Mouse (Mus musculus): Measurements from ENCODE around the gene Pik3cb. TPM values are rescaled to one million over a fixed set of nuclear protein-coding genes. Genes with fewer than 3 reads are reported as not detected.

Pik3cb gene
- polyA plus RNA-seq, 1 experiment from 2014 or later: 1.2 TPM

DNA sequence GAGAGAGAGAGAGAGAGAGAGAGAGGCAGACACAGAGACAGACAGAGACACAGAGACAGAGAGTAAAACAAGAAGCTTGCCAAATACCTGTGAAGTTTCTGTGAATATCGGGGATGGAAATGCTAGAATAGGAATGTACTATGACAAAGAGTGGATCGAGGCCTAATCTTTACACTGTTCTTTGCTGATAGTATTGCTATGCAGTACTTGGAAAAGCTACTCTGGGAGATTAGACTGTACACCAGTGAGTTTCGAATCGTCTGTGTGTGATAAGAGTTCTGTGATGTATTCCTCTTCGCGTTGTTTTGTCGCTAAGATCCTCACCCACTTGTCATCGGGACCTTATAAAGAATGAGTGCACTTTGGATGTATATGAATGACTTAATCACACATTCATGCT is 1.2 kb upstream of the Pik3cb start:
- no peak for ATAC-seq (ENCODE audit: insufficient number of reproducible peaks, insufficient read depth, low FRiP score, low read depth)
- Histone ChIP-seq H3K27me3 (ENCODE audit: control insufficient read depth, insufficient read depth, low read length) (no peaks in the 10 kb centered on the region), H3K9ac (replicated peaks; ENCODE audit: low read depth, low read length) (no peak overlapping the region), H3K9me3 (ENCODE audit: control insufficient read depth, low read depth, low read length) (no peaks in the 10 kb centered on the region), H3K4me3 (ENCODE audit: low read depth, low read length) (no peak overlapping the region), H3K36me3 (ENCODE audit: control insufficient read depth, insufficient read depth, low read length) (no peaks in the 10 kb centered on the region), H3K4me1 (ENCODE audit: control insufficient read depth, insufficient read depth, low read length) (0 out of 2 replicates have a peak, but pooled peaks cover 4% of the 10 kb centered on the region), H3K4me2 (replicated peaks; ENCODE audit: low read depth, low read length) (no peak overlapping the region), H3K27ac (ENCODE audit: low read length) (no peak overlapping the region)
- 74% methylated on average over 8 of the region's 8 CpGs for WGBS

DNA sequence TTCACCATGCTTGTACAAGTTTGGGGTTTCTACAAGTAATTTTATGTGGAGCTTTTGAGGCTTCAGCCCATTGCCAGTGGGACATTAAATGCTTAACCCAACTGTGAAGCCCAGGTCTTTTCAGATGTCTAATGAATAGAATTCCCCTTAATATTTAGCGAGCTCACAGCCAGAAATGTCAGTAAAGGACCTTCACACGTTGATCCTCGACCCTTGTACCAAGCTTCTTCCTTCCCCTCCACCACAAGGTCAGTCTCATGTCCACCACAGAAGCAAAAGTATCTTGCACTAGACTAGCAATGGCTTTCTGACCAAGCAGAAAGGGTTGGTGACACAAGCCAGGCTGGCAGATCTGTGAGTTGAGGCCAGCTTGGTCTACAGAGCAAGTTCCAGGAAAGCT is 750 bp upstream of the Pik3cb start:
- Histone ChIP-seq H3K4me1 (ENCODE audit: control insufficient read depth, insufficient read depth, low read length) (0 out of 2 replicates have a peak, but pooled peaks cover 4% of the 10 kb centered on the region), H3K27me3 (ENCODE audit: control insufficient read depth, insufficient read depth, low read length) (no peaks in the 10 kb centered on the region), H3K4me3 (ENCODE audit: low read depth, low read length) (no peak overlapping the region), H3K36me3 (ENCODE audit: control insufficient read depth, insufficient read depth, low read length) (no peaks in the 10 kb centered on the region), H3K9me3 (ENCODE audit: control insufficient read depth, low read depth, low read length) (no peaks in the 10 kb centered on the region), H3K27ac (ENCODE audit: low read length) (no peak overlapping the region), H3K9ac (replicated peaks; ENCODE audit: low read depth, low read length) (no peak overlapping the region), H3K4me2 (replicated peaks; ENCODE audit: low read depth, low read length) (peak overlapping the region; percentile 55; the same call in 1 of the 2 replicates)
- 41% methylated on average over 3 of the region's 3 CpGs for WGBS
- no peak for ATAC-seq (ENCODE audit: insufficient number of reproducible peaks, insufficient read depth, low FRiP score, low read depth)

DNA sequence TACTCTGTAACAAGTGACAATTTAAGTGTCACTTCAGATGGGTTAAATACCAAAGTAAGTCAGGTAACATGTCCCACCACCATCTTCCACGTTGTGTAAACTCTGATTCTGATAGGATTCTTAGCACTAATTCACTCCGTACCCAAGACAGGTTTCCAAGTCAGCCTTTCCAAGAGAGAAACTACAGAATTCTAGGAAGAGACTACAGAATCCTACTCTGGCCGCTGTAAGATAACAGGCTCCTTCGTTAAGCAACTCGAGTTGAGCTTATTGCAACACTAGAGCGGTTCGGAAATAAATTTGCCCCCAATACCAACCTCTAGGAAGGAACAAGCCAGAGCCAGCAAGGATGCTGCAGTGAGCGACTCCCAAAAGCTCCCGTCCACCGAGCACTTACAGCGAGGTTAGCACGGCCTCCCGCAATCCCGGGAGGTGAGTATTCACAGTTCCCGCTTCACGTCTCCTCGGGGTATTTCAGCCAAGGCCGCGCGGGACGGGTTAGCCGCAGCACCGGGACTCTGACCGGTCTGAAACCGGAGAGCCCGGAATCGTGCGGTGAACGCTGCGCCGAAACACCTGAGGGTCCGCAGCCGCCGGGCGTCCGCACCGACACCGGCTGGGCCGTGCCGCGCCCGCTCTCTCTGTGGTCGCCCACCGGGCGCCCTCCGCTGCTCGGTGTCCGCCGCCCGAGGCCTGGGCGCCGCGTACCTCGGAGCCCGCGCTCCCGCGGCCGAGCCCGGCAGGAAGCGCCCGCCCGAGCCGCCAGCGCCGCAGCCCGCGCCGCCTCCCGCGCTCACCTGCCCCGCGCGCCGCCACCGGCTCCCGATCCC is 1.0 kb downstream of the Pik3cb start:
- peak overlapping the region; percentile 55 for H3K4me2 ChIP-seq (replicated peaks; ENCODE audit: low read depth, low read length)
- H3K27me3 ChIP-seq (ENCODE audit: control insufficient read depth, insufficient read depth, low read length): no peaks in the 10 kb centered on the region
- H3K36me3 ChIP-seq (ENCODE audit: control insufficient read depth, insufficient read depth, low read length): no peaks in the 10 kb centered on the region
- H3K9me3 ChIP-seq (ENCODE audit: control insufficient read depth, low read depth, low read length): no peaks in the 10 kb centered on the region
- H3K4me3 ChIP-seq (ENCODE audit: low read depth, low read length): peak overlapping the region; percentile 54
- ATAC-seq (ENCODE audit: insufficient number of reproducible peaks, insufficient read depth, low FRiP score, low read depth): peak; percentile 84
- H3K9ac ChIP-seq (replicated peaks; ENCODE audit: low read depth, low read length): peak overlapping the region; percentile 63
- WGBS: under 1% methylated on average over 64 of the region's 77 CpGs
- H3K27ac ChIP-seq (ENCODE audit: low read length): 0 out of 2 replicates have a peak overlapping the region, but pooled peaks have one; percentile 21
- 0 out of 2 replicates have a peak, but pooled peaks cover 4% of the 10 kb centered on the region for H3K4me1 ChIP-seq (ENCODE audit: control insufficient read depth, insufficient read depth, low read length)

DNA sequence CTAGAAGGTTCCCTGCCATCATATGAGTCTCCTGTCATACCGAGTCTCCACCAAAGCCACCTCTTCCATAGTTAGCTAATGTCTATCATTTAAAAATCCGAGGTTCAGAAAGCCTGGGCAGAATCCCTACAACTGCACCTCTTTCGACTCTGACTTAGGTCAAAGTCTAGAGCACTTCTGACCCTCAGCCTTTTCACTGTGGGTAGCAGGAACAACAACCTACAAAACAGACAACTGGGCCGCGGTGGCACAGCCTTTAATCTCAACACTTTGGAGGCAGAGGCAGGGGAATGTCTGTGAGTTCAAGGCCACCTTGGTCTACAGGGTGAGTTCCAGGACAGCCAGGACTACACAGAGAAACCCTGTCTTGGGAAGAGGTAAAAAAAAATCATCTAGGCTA is 3.1 kb downstream of the Pik3cb start:
- H3K36me3 ChIP-seq (ENCODE audit: control insufficient read depth, insufficient read depth, low read length): no peaks in the 10 kb centered on the region
- no peak for ATAC-seq (ENCODE audit: insufficient number of reproducible peaks, insufficient read depth, low FRiP score, low read depth)
- WGBS: 87% methylated on average over 5 of the region's 5 CpGs
- H3K9ac ChIP-seq (replicated peaks; ENCODE audit: low read depth, low read length): no peak overlapping the region
- H3K4me1 ChIP-seq (ENCODE audit: control insufficient read depth, insufficient read depth, low read length): 0 out of 2 replicates have a peak, but pooled peaks cover 4% of the 10 kb centered on the region
- H3K27me3 ChIP-seq (ENCODE audit: control insufficient read depth, insufficient read depth, low read length): no peaks in the 10 kb centered on the region
- no peak overlapping the region for H3K27ac ChIP-seq (ENCODE audit: low read length)
- no peaks in the 10 kb centered on the region for H3K9me3 ChIP-seq (ENCODE audit: control insufficient read depth, low read depth, low read length)
- no peak overlapping the region for H3K4me2 ChIP-seq (replicated peaks; ENCODE audit: low read depth, low read length)
- H3K4me3 ChIP-seq (ENCODE audit: low read depth, low read length): no peak overlapping the region

DNA sequence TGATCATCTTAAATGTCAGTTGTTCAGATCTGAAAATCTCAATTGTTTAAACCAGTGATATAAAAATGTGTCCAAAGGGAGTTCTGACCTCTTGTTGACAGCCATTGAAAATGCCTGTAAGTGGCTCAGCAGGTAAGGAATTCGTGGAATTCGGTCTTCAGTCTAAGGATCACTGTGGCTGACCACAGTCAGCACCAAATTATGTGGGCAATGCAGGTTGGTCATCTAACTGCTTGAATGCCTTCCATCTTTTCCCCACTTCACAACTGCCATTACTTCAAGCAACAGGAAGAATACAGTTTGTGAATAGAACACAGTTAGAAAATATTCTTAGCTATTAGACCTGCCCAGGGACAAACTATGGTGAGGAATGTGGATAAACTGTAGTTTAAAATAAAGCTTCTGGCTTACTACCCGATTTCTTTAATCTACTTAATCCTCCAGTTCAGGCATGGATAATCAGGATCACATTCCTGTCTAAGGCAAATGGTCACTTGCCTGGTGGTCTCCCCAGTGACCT is 8.4 kb downstream of the Pik3cb start:
- WGBS: 35% methylated on average over 3 of the region's 3 CpGs
- Histone ChIP-seq H3K27ac (ENCODE audit: low read length) (no peak overlapping the region), H3K9me3 (ENCODE audit: control insufficient read depth, low read depth, low read length) (no peaks in the 10 kb centered on the region), H3K9ac (replicated peaks; ENCODE audit: low read depth, low read length) (no peak overlapping the region), H3K4me1 (ENCODE audit: control insufficient read depth, insufficient read depth, low read length) (no peaks in the 10 kb centered on the region), H3K27me3 (ENCODE audit: control insufficient read depth, insufficient read depth, low read length) (no peaks in the 10 kb centered on the region), H3K4me3 (ENCODE audit: low read depth, low read length) (no peak overlapping the region), H3K36me3 (ENCODE audit: control insufficient read depth, insufficient read depth, low read length) (no peaks in the 10 kb centered on the region), H3K4me2 (replicated peaks; ENCODE audit: low read depth, low read length) (no peak overlapping the region)
- no peak for ATAC-seq (ENCODE audit: insufficient number of reproducible peaks, insufficient read depth, low FRiP score, low read depth)

DNA sequence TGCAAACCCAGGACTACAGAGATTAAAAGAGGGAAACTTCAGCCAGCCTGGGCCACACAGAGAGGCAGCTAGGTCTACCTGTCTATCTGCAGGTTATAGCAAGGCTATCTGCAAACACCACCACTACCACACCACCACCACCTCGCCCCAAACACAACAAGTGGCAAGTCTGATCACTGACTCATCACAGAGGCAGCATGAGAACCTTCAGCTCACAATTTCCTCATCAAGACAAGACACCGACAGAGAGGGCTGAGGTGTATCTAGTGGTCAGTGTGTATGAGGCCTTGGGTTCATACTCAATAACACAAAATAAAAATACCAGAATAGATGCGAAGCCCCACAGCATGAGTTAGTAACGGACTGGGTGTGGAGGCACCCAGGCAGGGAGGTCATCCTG is 9.3 kb downstream of the Pik3cb start:
- H3K36me3 ChIP-seq (ENCODE audit: control insufficient read depth, insufficient read depth, low read length): no peaks in the 10 kb centered on the region
- no peaks in the 10 kb centered on the region for H3K27me3 ChIP-seq (ENCODE audit: control insufficient read depth, insufficient read depth, low read length)
- ATAC-seq (ENCODE audit: insufficient number of reproducible peaks, insufficient read depth, low FRiP score, low read depth): no peak
- no peak overlapping the region for H3K4me3 ChIP-seq (ENCODE audit: low read depth, low read length)
- WGBS: 85% methylated on average over 4 of the region's 4 CpGs
- H3K9ac ChIP-seq (replicated peaks; ENCODE audit: low read depth, low read length): no peak overlapping the region
- no peaks in the 10 kb centered on the region for H3K9me3 ChIP-seq (ENCODE audit: control insufficient read depth, low read depth, low read length)
- H3K4me1 ChIP-seq (ENCODE audit: control insufficient read depth, insufficient read depth, low read length): no peaks in the 10 kb centered on the region
- H3K4me2 ChIP-seq (replicated peaks; ENCODE audit: low read depth, low read length): no peak overlapping the region
- H3K27ac ChIP-seq (ENCODE audit: low read length): no peak overlapping the region

DNA sequence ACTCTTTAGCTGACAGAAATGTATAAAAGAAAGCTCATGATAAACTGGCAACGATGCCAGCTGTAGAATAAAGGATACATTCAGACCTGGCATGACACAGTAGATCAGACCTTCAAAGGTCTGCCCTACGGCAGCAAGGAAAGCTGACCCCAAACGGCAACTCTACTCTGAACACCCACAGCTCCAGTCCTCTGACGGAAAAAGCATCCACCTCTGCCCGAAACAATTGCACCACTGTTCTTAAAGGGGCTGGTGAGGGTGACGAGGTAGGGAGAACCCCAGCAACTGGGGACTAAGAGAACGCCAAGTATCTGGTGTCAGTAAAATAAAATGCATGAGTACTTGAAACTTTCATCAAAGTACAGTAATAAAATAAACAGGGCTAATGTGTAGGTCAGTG is 12.8 kb downstream of the Pik3cb start:
- Histone ChIP-seq H3K9ac (replicated peaks; ENCODE audit: low read depth, low read length) (no peak overlapping the region), H3K9me3 (ENCODE audit: control insufficient read depth, low read depth, low read length) (no peaks in the 10 kb centered on the region), H3K36me3 (ENCODE audit: control insufficient read depth, insufficient read depth, low read length) (no peaks in the 10 kb centered on the region), H3K4me3 (ENCODE audit: low read depth, low read length) (no peak overlapping the region), H3K4me1 (ENCODE audit: control insufficient read depth, insufficient read depth, low read length) (no peaks in the 10 kb centered on the region), H3K27ac (ENCODE audit: low read length) (no peak overlapping the region), H3K27me3 (ENCODE audit: control insufficient read depth, insufficient read depth, low read length) (no peaks in the 10 kb centered on the region), H3K4me2 (replicated peaks; ENCODE audit: low read depth, low read length) (no peak overlapping the region)
- no peak for ATAC-seq (ENCODE audit: insufficient number of reproducible peaks, insufficient read depth, low FRiP score, low read depth)
- 73% methylated on average over 7 of the region's 7 CpGs for whole genome bisulfite sequencing

DNA sequence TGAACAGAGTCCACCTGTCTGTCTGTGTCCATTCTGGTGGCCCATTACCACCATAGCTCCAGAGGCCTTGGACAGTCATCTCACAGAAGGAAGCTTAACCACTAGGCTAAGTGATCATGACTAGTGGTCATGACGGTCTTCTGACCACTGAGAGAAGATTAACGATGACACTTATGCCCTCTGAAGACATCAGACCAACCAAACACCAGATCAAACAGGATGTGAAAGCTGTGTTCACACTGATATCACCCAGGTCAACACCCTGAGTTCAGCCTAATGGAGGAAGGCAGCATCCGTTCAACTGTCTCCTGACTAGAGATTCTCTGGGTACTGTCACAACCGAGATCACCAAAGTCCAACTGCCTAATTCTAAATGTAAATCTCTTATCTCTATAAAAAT is 17.7 kb downstream of the Pik3cb start:
- no peak overlapping the region for H3K27ac ChIP-seq (ENCODE audit: low read length)
- no peak for ATAC-seq (ENCODE audit: insufficient number of reproducible peaks, insufficient read depth, low FRiP score, low read depth)
- H3K9me3 ChIP-seq (ENCODE audit: control insufficient read depth, low read depth, low read length): no peaks in the 10 kb centered on the region
- WGBS: 52% methylated on average over 4 of the region's 4 CpGs
- no peaks in the 10 kb centered on the region for H3K4me1 ChIP-seq (ENCODE audit: control insufficient read depth, insufficient read depth, low read length)
- no peak overlapping the region for H3K9ac ChIP-seq (replicated peaks; ENCODE audit: low read depth, low read length)
- no peaks in the 10 kb centered on the region for H3K27me3 ChIP-seq (ENCODE audit: control insufficient read depth, insufficient read depth, low read length)
- H3K4me3 ChIP-seq (ENCODE audit: low read depth, low read length): no peak overlapping the region
- H3K4me2 ChIP-seq (replicated peaks; ENCODE audit: low read depth, low read length): no peak overlapping the region
- H3K36me3 ChIP-seq (ENCODE audit: control insufficient read depth, insufficient read depth, low read length): no peaks in the 10 kb centered on the region

Measured in stomach, embryonic 14.5 days (tissue).